In genomic region chr14:33207011-33207410, GRCm38 (mm10) we compare ENCODE assay signal across 9 mouse cellular contexts. TPM values are rescaled to one million over a fixed set of nuclear protein-coding genes. Genes with fewer than 3 reads are reported as not detected.
DNase-seq lines count a peak whose midpoint lies in the region; ATAC-seq and TF ChIP-seq lines count a peak whose summit lies in the region.
"Had no signal": no experiment of that assay in that cellular context is flagged by ENCODE, and none has a peak within 500 bp of the region (broad histone marks: within the 10 kb centered on the region; RNA-seq: fewer than 3 reads in every experiment).

No protein-coding gene starts in this region.

- no peak for TF ChIP-seq POLR2A in liver, adult 2 months (IDR thresholded peaks at IDR 0.05; ENCODE audit: extremely low read depth, insufficient read depth, low read length)

- ATAC-seq in erythroblast, adult 5-6 weeks (replicated peaks; ENCODE audit: low FRiP score, poor library complexity, severe bottlenecking) = no peak

- no peak overlapping the region for H3K27ac ChIP-seq in liver, adult 2 months (replicated peaks; ENCODE audit: insufficient read depth, low read depth, low read length)
- H3K27ac ChIP-seq: lung, embryonic 15.5 days had no signal

- no peaks in the 10 kb centered on the region for H3K27me3 ChIP-seq in liver, adult 2 months (ENCODE audit: control insufficient read depth, insufficient read depth, low read length)
- H3K27me3 ChIP-seq: lung, embryonic 15.5 days had no signal

- H3K36me3 ChIP-seq in liver, adult 2 months (ENCODE audit: control insufficient read depth, insufficient read depth, low read length) = no peaks in the 10 kb centered on the region
- H3K36me3 ChIP-seq: lung, embryonic 15.5 days had no signal

- 10% methylated on average over 2 of the region's 2 CpGs for WGBS in liver, adult 2 months

- intact Hi-C loops in left cerebral cortex, postnatal 14 days (cut with DNase I) = loop anchor here (5.0 to 10.0 kb wide), 3 partner anchors 60 to 675 kb away; no protein-coding TSS in a partner anchor

- DNase-seq in cerebellum, postnatal 14 days = peak; percentile 31 to 37
- no peak for DNase-seq in cerebellum, adult 11 months
- peak; percentile 33 for DNase-seq in liver, adult 2 months (ENCODE audit: extremely low read depth, low read depth, low spot score)
- DNase-seq in liver = no peak
- peak; percentile 64 for DNase-seq in embryo, embryonic 10 days (ENCODE audit: low spot score)
- DNase-seq in retina, postnatal 1 day = peak; percentile 48
- DNase-seq in left cerebral cortex, postnatal 14 days (ENCODE audit: low spot score in 2 of 2) = no peak

- no peak overlapping the region for H3K9ac ChIP-seq in liver, adult 2 months (ENCODE audit: low read depth, low read length)
- H3K9ac ChIP-seq: lung, embryonic 15.5 days had no signal

- no peaks in the 10 kb centered on the region for H3K79me2 ChIP-seq in liver, adult 2 months (ENCODE audit: control insufficient read depth, insufficient read depth, low read length)

- peak; percentile 64 for TF ChIP-seq CTCF in liver, adult 2 months (IDR thresholded peaks at IDR 0.05; ENCODE audit: low read depth, low read length)

- no peaks in the 10 kb centered on the region for H3K4me1 ChIP-seq in liver, adult 2 months (ENCODE audit: control insufficient read depth, insufficient read depth, low read length)
- H3K4me1 ChIP-seq: lung, embryonic 15.5 days had no signal

- H3K4me3 ChIP-seq in liver, adult 2 months (ENCODE audit: insufficient read depth, low read depth, low read length) = no peak overlapping the region
- H3K4me3 ChIP-seq: lung, embryonic 15.5 days had no signal

RNA-seq across cellular contexts. Expression of gene Arhgap22, which starts 6.8 kb away (rescaled TPM):
- total RNA-seq in liver, adult 2 months (2014; rRNA removed) = 0.09 and 0.20 TPM in 2 replicates
- polyA plus RNA-seq in liver, adult 2 months (2012; rRNA removed) = 0.27 and 0.57 TPM in 2 replicates
- total RNA-seq in erythroblast, adult 5-6 weeks (2015; ENCODE audit: low replicate concordance) = not detected in 2 replicates
- not detected in 2 replicates for total RNA-seq in erythroblast, adult 5-6 weeks (2017; ENCODE audit: low replicate concordance)
- 10 to 100 TPM in 1 of 2 experiments, 1 to 10 TPM in 1; 8.8 to 11.4 TPM for total RNA-seq in left cerebral cortex, postnatal 14 days (2021)

RNA-seq across cellular contexts. Expression of gene Wdfy4, which starts 21.7 kb away (rescaled TPM):
- total RNA-seq in liver, adult 2 months (2014; rRNA removed) = 3.0 and 5.8 TPM in 2 replicates
- polyA plus RNA-seq in liver, adult 2 months (2012; rRNA removed) = 0.52 and 2.1 TPM in 2 replicates
- 6.7 and 13.6 TPM in 2 replicates for total RNA-seq in erythroblast, adult 5-6 weeks (2015; ENCODE audit: low replicate concordance)
- total RNA-seq in erythroblast, adult 5-6 weeks (2017; ENCODE audit: low replicate concordance) = 5.9 and 8.2 TPM in 2 replicates
- total RNA-seq in left cerebral cortex, postnatal 14 days (2021) = 1 to 10 TPM; 1.9 to 3.1 TPM

Comparison
In these comparisons a context has a peak if more than half of its experiments do, and no peak if none do; other contexts are left out.
1. DNase-seq: peak in cerebellum, postnatal 14 days (2 of 2), liver, adult 2 months (single experiment), embryo, embryonic 10 days (single experiment) and retina, postnatal 1 day (single experiment); none in cerebellum, adult 11 months (single experiment), liver (single experiment) and left cerebral cortex, postnatal 14 days (0 of 2).